Mouse (Mus musculus): ENCODE results near the gene Lrrc75b.

The Lrrc75b gene

GRCm38 (mm10) chr10:75559676-75560548, at the start of gene Lrrc75b:
Gene Lrrc75b (minus strand): TSS chr10:75560330.
- peak; percentile 77 for DNase-seq

GRCm38 (mm10) chr10:75608975-75609374, 48.8 kb upstream of the Lrrc75b start:
- no peak for DNase-seq

- no peak for DNase-seq
Measured at GRCm38 (mm10) chr10:75607253-75607652, 47.1 kb upstream of the Lrrc75b start.

- no peak for DNase-seq
Measured at GRCm38 (mm10) chr10:75605162-75605846, 45.2 kb upstream of the Lrrc75b start.

GRCm38 (mm10) chr10:75600189-75600730, 40.1 kb upstream of the Lrrc75b start:
- DNase-seq = no peak

- DNase-seq = no peak
Measured at GRCm38 (mm10) chr10:75595981-75596380, 35.9 kb upstream of the Lrrc75b start.

- DNase-seq = no peak
Measured at GRCm38 (mm10) chr10:75592585-75592984, 32.5 kb upstream of the Lrrc75b start.

- no peak for DNase-seq
Measured at GRCm38 (mm10) chr10:75591211-75591894, 31.2 kb upstream of the Lrrc75b start.

- DNase-seq = no peak
Measured at GRCm38 (mm10) chr10:75589651-75590050, 29.5 kb upstream of the Lrrc75b start.

GRCm38 (mm10) chr10:75589129-75589528, 29.0 kb upstream of the Lrrc75b start, which contains the start of gene Ggt5:
Gene Ggt5 (plus strand): TSS chr10:75589340.
- DNase-seq = no peak

GRCm38 (mm10) chr10:75588336-75588735, 28.2 kb upstream of the Lrrc75b start:
- no peak for DNase-seq

GRCm38 (mm10) chr10:75587781-75588180, 27.7 kb upstream of the Lrrc75b start:
- DNase-seq = no peak

GRCm38 (mm10) chr10:75586553-75586879, 26.4 kb upstream of the Lrrc75b start:
- DNase-seq = no peak

GRCm38 (mm10) chr10:75585876-75586552, 25.9 kb upstream of the Lrrc75b start:
- DNase-seq = peak; percentile 89

GRCm38 (mm10) chr10:75579129-75579528, 19.0 kb upstream of the Lrrc75b start:
- DNase-seq = no peak

GRCm38 (mm10) chr10:75573965-75574364, 13.8 kb upstream of the Lrrc75b start:
- DNase-seq = no peak

GRCm38 (mm10) chr10:75573181-75573580, 13.1 kb upstream of the Lrrc75b start:
- DNase-seq = no peak

GRCm38 (mm10) chr10:75571937-75572336, 11.8 kb upstream of the Lrrc75b start:
- DNase-seq = no peak

- no peak for DNase-seq
Measured at GRCm38 (mm10) chr10:75570981-75571657, 11.0 kb upstream of the Lrrc75b start.

GRCm38 (mm10) chr10:75568851-75569250, 8.7 kb upstream of the Lrrc75b start:
- no peak for DNase-seq

- no peak for DNase-seq
Measured at GRCm38 (mm10) chr10:75568441-75568840, 8.3 kb upstream of the Lrrc75b start.

- no peak for DNase-seq
Measured at GRCm38 (mm10) chr10:75568029-75568428, 7.9 kb upstream of the Lrrc75b start.
